In the genomic region with DNA sequence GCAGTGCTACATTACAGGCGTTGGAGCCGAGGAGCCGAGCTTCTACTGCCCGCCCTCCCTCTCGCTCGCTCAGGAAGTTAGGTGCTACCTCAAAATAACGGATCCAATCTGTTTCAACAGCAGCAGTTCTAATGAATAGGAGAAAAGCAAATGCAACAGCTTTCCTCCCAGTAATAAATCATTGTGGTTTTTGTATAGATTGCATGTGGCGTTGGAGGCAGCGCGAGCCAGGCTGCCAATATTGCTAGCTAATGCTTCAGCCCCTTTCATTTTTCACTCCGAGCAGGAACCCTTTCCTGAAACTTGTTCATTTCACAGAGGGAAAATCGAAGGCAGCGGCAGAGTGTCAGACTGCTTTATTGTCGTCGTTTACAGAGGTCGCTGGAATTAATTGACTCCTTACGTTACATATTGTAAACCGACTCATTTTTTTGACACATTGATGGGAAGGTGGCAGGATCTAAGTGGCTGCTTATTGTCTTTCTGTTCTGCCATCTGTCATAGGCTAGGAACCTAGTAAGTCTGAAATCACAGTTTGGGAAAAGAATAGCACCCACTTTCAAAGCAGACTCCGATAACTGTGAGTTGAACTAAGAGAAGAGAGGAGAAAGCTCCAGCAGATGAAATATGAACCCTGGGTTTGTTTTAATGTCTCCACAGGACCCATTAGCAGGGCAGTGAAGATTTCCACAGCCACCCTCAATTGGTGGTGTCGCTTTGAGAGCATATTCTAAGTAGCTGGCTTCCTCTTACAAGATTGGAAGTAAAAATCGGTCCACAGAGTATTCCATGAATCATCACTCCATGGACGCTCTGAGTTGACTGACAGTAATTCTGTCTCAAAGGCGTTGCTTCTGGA, we compare ENCODE assay signal across 8 mouse cellular contexts. TPM values are rescaled to one million over a fixed set of nuclear protein-coding genes. Genes with fewer than 3 reads are reported as not detected.
DNase-seq lines count a peak whose midpoint lies in the region; ATAC-seq and TF ChIP-seq lines count a peak whose summit lies in the region.

No protein-coding gene starts in this region.

- TF ChIP-seq CTCF in heart, postnatal 0 days (IDR thresholded peaks at IDR 0.05; ENCODE audit: low read depth) = no peak

- DNase-seq in heart, postnatal 0 days (ENCODE audit: low spot score) = no peak
- DNase-seq in heart, postnatal 10 days = no peak
- peak; percentile 36 to 46 for DNase-seq in adrenal gland, postnatal 36 days
- DNase-seq in embryonic facial prominence, embryonic 14.5 days (ENCODE audit: low spot score) = peak; percentile 16
- peak; percentile 86 for DNase-seq in midbrain, embryonic 11.5 days (ENCODE audit: low spot score, missing footprints)
- DNase-seq in telencephalon, adult 2 months (ENCODE audit: low read depth, low spot score) = peak; percentile 60
- DNase-seq in gastrocnemius, postnatal 25 days = no peak

- intact Hi-C loops in heart, postnatal 10 days (cut with DNase I) = no loop called here

- ATAC-seq in heart, postnatal 0 days (ENCODE audit: insufficient read depth, low read depth) = no peak
- ATAC-seq in embryonic facial prominence, embryonic 14.5 days (ENCODE audit: low read depth) = no peak
- no peak for ATAC-seq in intestine, embryonic 16.5 days
- no peak for ATAC-seq in midbrain, embryonic 11.5 days (ENCODE audit: low FRiP score)

- no peaks in the 10 kb centered on the region for H3K4me1 ChIP-seq in heart, postnatal 0 days (ENCODE audit: control insufficient read depth, insufficient read depth)
- H3K4me1 ChIP-seq in embryonic facial prominence, embryonic 14.5 days (ENCODE audit: control insufficient read depth, insufficient read depth, low read length) = no peaks in the 10 kb centered on the region
- H3K4me1 ChIP-seq in intestine, embryonic 16.5 days (ENCODE audit: control insufficient read depth, insufficient read depth, low read length) = no peaks in the 10 kb centered on the region
- H3K4me1 ChIP-seq in midbrain, embryonic 11.5 days (ENCODE audit: control insufficient read depth, insufficient read depth, low read length) = peaks cover 2% of the 10 kb centered on the region; the same call in 1 of the 2 replicates

- no peak overlapping the region for H3K9ac ChIP-seq in heart, postnatal 0 days (replicated peaks; ENCODE audit: low read depth, low read length)
- H3K9ac ChIP-seq in embryonic facial prominence, embryonic 14.5 days (ENCODE audit: low read depth, low read length) = peak overlapping the region; percentile 56
- peak overlapping the region; percentile 40; the same call in 1 of the 2 replicates for H3K9ac ChIP-seq in intestine, embryonic 16.5 days (ENCODE audit: low read depth, low read length)
- H3K9ac ChIP-seq in midbrain, embryonic 11.5 days (ENCODE audit: low read length) = peak overlapping the region; percentile 65

- H3K4me3 ChIP-seq in heart, postnatal 0 days (ENCODE audit: low read depth, low read length) = peak overlapping the region; percentile 44
- H3K4me3 ChIP-seq in embryonic facial prominence, embryonic 14.5 days (ENCODE audit: low read depth, low read length) = peak overlapping the region; percentile 37
- peak overlapping the region; percentile 41 for H3K4me3 ChIP-seq in intestine, embryonic 16.5 days (ENCODE audit: low read length)
- peak overlapping the region; percentile 38 for H3K4me3 ChIP-seq in midbrain, embryonic 11.5 days (ENCODE audit: low read depth, low read length)

- no peaks in the 10 kb centered on the region for H3K36me3 ChIP-seq in heart, postnatal 0 days (replicated peaks; ENCODE audit: control insufficient read depth, insufficient read depth, low read length)
- no peaks in the 10 kb centered on the region for H3K36me3 ChIP-seq in embryonic facial prominence, embryonic 14.5 days (ENCODE audit: control insufficient read depth, insufficient read depth, low read length)
- H3K36me3 ChIP-seq in intestine, embryonic 16.5 days (ENCODE audit: control insufficient read depth, insufficient read depth, low read length) = no peaks in the 10 kb centered on the region
- H3K36me3 ChIP-seq in midbrain, embryonic 11.5 days (ENCODE audit: control insufficient read depth, insufficient read depth, low read length) = no peaks in the 10 kb centered on the region

- no peaks in the 10 kb centered on the region for H3K27me3 ChIP-seq in heart, postnatal 0 days (ENCODE audit: control insufficient read depth, insufficient read depth, low read length)
- H3K27me3 ChIP-seq in embryonic facial prominence, embryonic 14.5 days (replicated peaks; ENCODE audit: control insufficient read depth, insufficient read depth, low read length) = no peaks in the 10 kb centered on the region
- H3K27me3 ChIP-seq in intestine, embryonic 16.5 days (replicated peaks; ENCODE audit: control insufficient read depth, insufficient read depth, low read length) = no peaks in the 10 kb centered on the region
- H3K27me3 ChIP-seq in midbrain, embryonic 11.5 days (ENCODE audit: control insufficient read depth, insufficient read depth, low read length) = no peaks in the 10 kb centered on the region

- no peak overlapping the region for H3K27ac ChIP-seq in heart, postnatal 0 days (ENCODE audit: low read depth)
- peak overlapping the region; percentile 40; the same call in 1 of the 2 replicates for H3K27ac ChIP-seq in embryonic facial prominence, embryonic 14.5 days (replicated peaks; ENCODE audit: low read depth, low read length)
- no peak overlapping the region for H3K27ac ChIP-seq in intestine, embryonic 16.5 days (ENCODE audit: low read length)
- peak overlapping the region; percentile 40; the same call in 1 of the 2 replicates for H3K27ac ChIP-seq in midbrain, embryonic 11.5 days (ENCODE audit: low read depth, low read length)

- 65% methylated on average over 23 of the region's 23 CpGs for WGBS in heart, postnatal 0 days
- 31% methylated on average over 23 of the region's 23 CpGs for WGBS in embryonic facial prominence, embryonic 14.5 days
- 28% methylated on average over 23 of the region's 23 CpGs for WGBS in intestine, embryonic 16.5 days
- 64% methylated on average over 23 of the region's 23 CpGs for WGBS in midbrain, embryonic 11.5 days

- no peaks in the 10 kb centered on the region for H3K9me3 ChIP-seq in heart, postnatal 0 days (replicated peaks; ENCODE audit: control insufficient read depth, low read length)
- H3K9me3 ChIP-seq in embryonic facial prominence, embryonic 14.5 days (ENCODE audit: control insufficient read depth, low read length) = no peaks in the 10 kb centered on the region
- H3K9me3 ChIP-seq in intestine, embryonic 16.5 days (ENCODE audit: control insufficient read depth, low read length) = no peaks in the 10 kb centered on the region
- no peaks in the 10 kb centered on the region for H3K9me3 ChIP-seq in midbrain, embryonic 11.5 days (ENCODE audit: control insufficient read depth, low read length)

- peak overlapping the region; percentile 64 for H3K4me2 ChIP-seq in heart, postnatal 0 days (ENCODE audit: low read depth, low read length)
- peak overlapping the region; percentile 60 for H3K4me2 ChIP-seq in embryonic facial prominence, embryonic 14.5 days (ENCODE audit: low read depth, low read length)
- peak overlapping the region; percentile 59 for H3K4me2 ChIP-seq in intestine, embryonic 16.5 days (ENCODE audit: low read depth, low read length)
- peak overlapping the region; percentile 48 for H3K4me2 ChIP-seq in midbrain, embryonic 11.5 days

- no peak for TF ChIP-seq EP300 in heart, postnatal 0 days (IDR thresholded peaks at IDR 0.05; ENCODE audit: low read depth)

RNA-seq across cellular contexts. Expression of a gene that starts 2.4 kb away (rescaled TPM):
- total RNA-seq in heart, postnatal 0 days (2014; rRNA removed; ENCODE audit: low replicate concordance) = 0.08 and 3.7 TPM in 2 replicates
- polyA plus RNA-seq in heart, postnatal 0 days (2015; fragmentation: Nextera tagmentation; extraction: Ambion mirVana) = 0.66 and 0.69 TPM in 2 replicates
- under 1 TPM; 0.14 to 0.15 TPM for total RNA-seq in heart, postnatal 10 days (2021)
- 10 to 100 TPM; 38.5 to 41.3 TPM for total RNA-seq in adrenal gland, postnatal 36 days (2021)
- polyA plus RNA-seq in embryonic facial prominence, embryonic 14.5 days (2014; fragmentation: Nextera tagmentation; extraction: Ambion mirVana) = 11.3 and 14.5 TPM in 2 replicates
- 4.8 and 6.1 TPM in 2 replicates for polyA plus RNA-seq in intestine, embryonic 16.5 days (2015; fragmentation: Nextera tagmentation; extraction: Ambion mirVana)
- 30.5 and 33.9 TPM in 2 replicates for polyA plus RNA-seq in midbrain, embryonic 11.5 days (2014; fragmentation: Nextera tagmentation; extraction: Ambion mirVana)
- under 1 TPM; 0.19 to 0.20 TPM for total RNA-seq in gastrocnemius, postnatal 25 days (2021)

Comparison
In these comparisons a context has a peak if more than half of its experiments do, and no peak if none do; other contexts are left out.
1. DNase-seq: peak in adrenal gland, postnatal 36 days (2 of 2), embryonic facial prominence, embryonic 14.5 days (single experiment), midbrain, embryonic 11.5 days (single experiment) and telencephalon, adult 2 months (single experiment); none in heart, postnatal 0 days (single experiment), heart, postnatal 10 days (0 of 2) and gastrocnemius, postnatal 25 days (single experiment).
2. H3K27ac ChIP-seq: peak in embryonic facial prominence, embryonic 14.5 days (single experiment) and midbrain, embryonic 11.5 days (single experiment); none in heart, postnatal 0 days (single experiment) and intestine, embryonic 16.5 days (single experiment).
3. Peak in every context shown above with its lines, with median percentiles within 50 percentile points of each other: H3K4me2 ChIP-seq and H3K4me3 ChIP-seq.